Mouse (Mus musculus) heart, adult 2 months (tissue): ENCODE data around the gene Tmem44. TPM values are rescaled to one million over a fixed set of nuclear protein-coding genes. Genes with fewer than 3 reads are reported as not detected.

Source experiments
- DNase-seq, 2 experiments: peaks; one replicate each; pipeline ENCODE4 v3.0.0; 2021
- H3K27ac ChIP-seq: fragments of 200-600 bp; 2 replicates; pipeline ENCODE4 v1.8.1; 2022
- H3K27me3 ChIP-seq: fragments of 200-500 bp; 2 replicates; pipeline ENCODE4 v1.6.1; 2012; ENCODE audit warnings: mild to moderate bottlenecking, low read length, inconsistent platforms, mixed read lengths; ENCODE audit not compliant: control insufficient read depth, insufficient read depth
- H3K36me3 ChIP-seq: fragments of 200-500 bp; 2 replicates; pipeline ENCODE4 v1.6.1; 2012; ENCODE audit warnings: low read length, inconsistent platforms; ENCODE audit not compliant: control insufficient read depth, insufficient read depth
- H3K4me1 ChIP-seq: fragments of 200-500 bp; 2 replicates; pipeline ENCODE4 v1.6.1; 2011; ENCODE audit warnings: low read length; ENCODE audit not compliant: control insufficient read depth, insufficient read depth
- H3K4me3 ChIP-seq: fragments of 200-600 bp; 2 replicates; pipeline ENCODE4 v1.8.1; 2022
- H3K79me2 ChIP-seq: fragments of 200-500 bp; replicated peaks from 2 replicates; pipeline ENCODE4 v1.6.1; 2012; ENCODE audit warnings: mild to moderate bottlenecking, inconsistent platforms, low read length, moderate library complexity, mixed read lengths; ENCODE audit not compliant: control insufficient read depth, insufficient read depth
- H3K9ac ChIP-seq: fragments of 200-500 bp; 2 replicates; pipeline ENCODE4 v1.6.1; 2012; ENCODE audit warnings: low read depth, mild to moderate bottlenecking, control low read depth, inconsistent platforms, low read length, mixed read lengths
- CTCF ChIP-seq: fragments of 200-600 bp; IDR thresholded peaks from 2 replicates; pipeline ENCODE4 v1.8.1; 2022; ENCODE audit warnings: antibody characterized with exemption, mild to moderate bottlenecking, moderate library complexity
- EP300 ChIP-seq: fragments of 200-500 bp; IDR thresholded peaks from 2 replicates; pipeline ENCODE4 v1.6.1; 2011; ENCODE audit warnings: low read depth, low read length, control low read depth; ENCODE audit not compliant: insufficient read depth
- POLR2A ChIP-seq: fragments of 200-500 bp; IDR thresholded peaks from 2 replicates; pipeline ENCODE4 v1.6.1; 2011; ENCODE audit warnings: mild to moderate bottlenecking, low read depth, low read length, control low read depth; ENCODE audit not compliant: insufficient read depth
- WGBS: fragments of 180-500 bp; shearing (Covaris S2); methylation state at CpG from one replicate; pipeline ENCODE4 v1.1.7; 2018; 5-methylcytosine and 5-hydroxymethylcytosine counted together
- intact Hi-C: fragments of 180-260 bp; cut with DNase I; formaldehyde crosslinking; loops from one replicate; pipeline ENCODE4 v1.15.1; 2025
- polyA plus RNA-seq: library from polyadenylated mRNA; depleted of rRNA; stranded (reverse); fragments of >200 nt; gene quantifications from 2 replicates; pipeline ENCODE4 v1.2.3, GENCODE M21; 2012
- total RNA-seq, 2 experiments: library from RNA; stranded (reverse); gene quantifications; 2 replicates each; pipeline ENCODE4 v1.2.3; 2021

The Tmem44 gene
- total and polyA plus RNA-seq, 3 experiments = 4.4 to 9.8 (median 5.8) TPM

GRCm38 (mm10) chr16:30576392-30576791, 25.8 kb upstream of the Tmem44 start:
- Histone ChIP-seq H3K36me3 (peaks cover 4% of the 10 kb centered on the region), H3K27ac (no peak overlapping the region), H3K9ac (no peak overlapping the region), H3K79me2 (no peaks in the 10 kb centered on the region), H3K27me3 (no peaks in the 10 kb centered on the region), H3K4me3 (no peak overlapping the region), H3K4me1 (no peaks in the 10 kb centered on the region)
- DNase-seq = no peak
- TF ChIP-seq CTCF (no peak), POLR2A (no peak), EP300 (no peak)
- WGBS = 89% methylated on average over 1 of the region's 1 CpGs
- intact Hi-C loops = no loop called here

- TF ChIP-seq EP300 = no peak
- no peak for TF ChIP-seq POLR2A
- TF ChIP-seq CTCF = no peak
- Histone ChIP-seq H3K4me3 (no peak overlapping the region), H3K27me3 (no peaks in the 10 kb centered on the region), H3K27ac (no peak overlapping the region), H3K9ac (no peak overlapping the region), H3K4me1 (no peaks in the 10 kb centered on the region), H3K79me2 (no peaks in the 10 kb centered on the region), H3K36me3 (peaks cover 3% of the 10 kb centered on the region)
- DNase-seq = no peak
- 79% methylated on average over 7 of the region's 7 CpGs for WGBS
- intact Hi-C loops = no loop called here
Measured at GRCm38 (mm10) chr16:30575815-30576214, 25.2 kb upstream of the Tmem44 start.

GRCm38 (mm10) chr16:30572239-30572638, 21.6 kb upstream of the Tmem44 start:
- Histone ChIP-seq H3K27ac (no peak overlapping the region), H3K4me3 (no peak overlapping the region), H3K4me1 (no peaks in the 10 kb centered on the region), H3K36me3 (peaks cover 3% of the 10 kb centered on the region; the same call in 1 of the 2 replicates), H3K9ac (no peak overlapping the region), H3K27me3 (no peaks in the 10 kb centered on the region), H3K79me2 (no peaks in the 10 kb centered on the region)
- DNase-seq = no peak
- 52% methylated on average over 4 of the region's 4 CpGs for WGBS
- no peak for TF ChIP-seq POLR2A
- TF ChIP-seq EP300 = no peak
- TF ChIP-seq CTCF = no peak
- intact Hi-C loops = no loop called here

- Histone ChIP-seq H3K27me3 (no peaks in the 10 kb centered on the region), H3K36me3 (peaks cover 3% of the 10 kb centered on the region; the same call in 1 of the 2 replicates), H3K4me3 (no peak overlapping the region), H3K79me2 (no peaks in the 10 kb centered on the region), H3K27ac (no peak overlapping the region), H3K4me1 (no peaks in the 10 kb centered on the region), H3K9ac (no peak overlapping the region)
- no peak for DNase-seq
- intact Hi-C loops = no loop called here
- 93% methylated on average over 5 of the region's 5 CpGs for WGBS
- TF ChIP-seq CTCF = no peak
- TF ChIP-seq EP300 = no peak
- no peak for TF ChIP-seq POLR2A
Measured at GRCm38 (mm10) chr16:30571378-30571777, 20.7 kb upstream of the Tmem44 start.

- 97% methylated on average over 4 of the region's 4 CpGs for WGBS
- Histone ChIP-seq H3K4me3 (no peak overlapping the region), H3K9ac (no peak overlapping the region), H3K27me3 (no peaks in the 10 kb centered on the region), H3K79me2 (no peaks in the 10 kb centered on the region), H3K36me3 (peaks cover 3% of the 10 kb centered on the region; the same call in 1 of the 2 replicates), H3K27ac (no peak overlapping the region), H3K4me1 (no peaks in the 10 kb centered on the region)
- no peak for DNase-seq
- TF ChIP-seq EP300 (no peak), CTCF (0 out of 2 replicates have a peak, but pooled peaks have one; percentile 4)
- intact Hi-C loops = no loop called here
Measured at GRCm38 (mm10) chr16:30570173-30570572, 19.5 kb upstream of the Tmem44 start.

- WGBS = 93% methylated on average over 6 of the region's 6 CpGs
- DNase-seq = no peak
- H3K4me1 ChIP-seq = no peaks in the 10 kb centered on the region
- TF ChIP-seq POLR2A (no peak), CTCF (no peak), EP300 (no peak)
- H3K27me3 ChIP-seq = no peaks in the 10 kb centered on the region
- H3K79me2 ChIP-seq = no peaks in the 10 kb centered on the region
- intact Hi-C loops = no loop called here
- H3K27ac ChIP-seq = no peak overlapping the region
- no peak overlapping the region for H3K9ac ChIP-seq
- H3K36me3 ChIP-seq = no peaks in the 10 kb centered on the region
- no peak overlapping the region for H3K4me3 ChIP-seq
Measured at GRCm38 (mm10) chr16:30565631-30566030, 15.0 kb upstream of the Tmem44 start.
